Mouse (Mus musculus) cerebellum, postnatal 4 days (tissue): ENCODE measurements at regions not wholly inside any gene's neighbourhood (a gene's known extent, or its start where the extent isn't known, plus 50 kb on each side); places are given as distances from the start of the nearest gene placed in this dataset.
A peak's percentile ranks its signal among the peaks of the same experiment; 100 is the strongest.
"Not testable (repeated sequence)": the region's sequence is repeated elsewhere in the genome, so short reads cannot be mapped to it uniquely, and the experiment has no call there.

Experiments
- DNase-seq, 2 experiments: peaks; one replicate each; pipeline ENCODE4 v3.0.0; 2022; ENCODE audit warnings: low spot score in 2 of 2, mixed read lengths in 1 of 2

DNA sequence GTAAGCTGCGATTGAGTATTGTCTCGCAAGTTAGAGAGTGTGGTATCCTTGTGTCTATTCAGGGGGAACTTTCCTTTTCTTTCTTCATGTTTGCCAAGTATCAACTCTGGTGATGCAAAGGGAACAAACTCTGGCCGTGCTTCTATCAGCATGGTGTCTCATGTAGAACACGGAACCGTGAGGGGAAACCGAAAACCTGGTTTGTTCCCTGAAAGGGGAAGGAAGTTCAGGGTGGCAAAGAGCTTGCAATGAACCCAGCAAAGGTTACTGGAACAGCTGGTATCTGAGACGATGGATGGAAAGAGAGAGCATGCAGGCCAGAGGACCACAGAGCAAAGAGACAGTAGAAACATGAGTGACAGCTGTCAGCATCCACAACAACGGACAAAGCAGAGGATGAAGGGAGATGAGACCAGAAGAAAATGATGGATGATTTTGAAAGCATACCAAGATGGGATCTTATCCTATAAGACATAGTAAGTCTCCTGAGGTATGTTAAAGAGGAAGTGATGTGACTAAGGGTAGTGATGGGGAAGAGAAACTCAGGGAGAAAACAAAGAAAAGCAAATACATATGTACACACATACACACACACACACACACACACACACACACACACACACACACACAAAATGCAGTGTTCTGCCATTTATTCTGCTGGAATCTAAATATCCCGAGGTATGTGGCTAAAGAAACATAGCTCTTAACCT lies 199.8 kb upstream of the Peli2 start:
- DNase-seq, result no peak

- peak in 1 of 2 experiments; percentile 25 for DNase-seq
Measured at GRCm38 (mm10) chr14:47921811-47922277, 198.8 kb upstream of the Peli2 start.

GRCm38 (mm10) chr14:47926416-47926815 lies 194.2 kb upstream of the Peli2 start:
- no peak for DNase-seq

- no peak for DNase-seq
Measured at GRCm38 (mm10) chr14:47935401-47935800, 185.2 kb upstream of the Peli2 start.

DNA sequence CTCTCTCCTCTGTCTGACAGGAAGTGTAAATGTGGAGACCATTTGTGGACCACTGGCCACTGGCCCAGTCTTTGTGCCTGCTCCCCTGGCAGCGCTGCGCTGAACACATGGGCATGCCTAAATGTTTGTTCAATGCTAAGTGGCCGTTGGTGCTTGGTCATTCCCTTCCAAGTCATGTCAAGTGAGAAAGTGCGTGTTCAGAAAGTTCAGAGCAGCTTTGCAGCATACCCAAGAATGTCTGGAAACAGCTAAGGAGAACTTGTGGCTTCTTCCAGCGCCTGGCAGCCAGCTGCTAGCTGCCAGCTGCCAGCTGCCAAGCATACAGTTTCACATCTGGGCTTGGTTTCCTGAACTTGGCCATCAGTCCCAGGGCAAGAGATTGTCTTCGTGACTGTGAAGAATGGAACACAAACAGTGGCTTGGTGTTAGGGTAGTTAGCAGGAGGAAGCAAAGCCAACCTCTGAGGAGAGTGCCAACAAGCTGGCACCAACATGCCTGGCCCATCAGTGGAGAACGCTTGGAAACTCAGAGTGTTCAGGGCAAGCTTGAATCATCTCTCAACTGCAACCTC lies 183.5 kb upstream of the Peli2 start:
- DNase-seq, result peak in 1 of 2 experiments; percentile 42

- DNase-seq, result no peak
Measured at GRCm38 (mm10) chr14:47939781-47940590, 180.6 kb upstream of the Peli2 start.

DNA sequence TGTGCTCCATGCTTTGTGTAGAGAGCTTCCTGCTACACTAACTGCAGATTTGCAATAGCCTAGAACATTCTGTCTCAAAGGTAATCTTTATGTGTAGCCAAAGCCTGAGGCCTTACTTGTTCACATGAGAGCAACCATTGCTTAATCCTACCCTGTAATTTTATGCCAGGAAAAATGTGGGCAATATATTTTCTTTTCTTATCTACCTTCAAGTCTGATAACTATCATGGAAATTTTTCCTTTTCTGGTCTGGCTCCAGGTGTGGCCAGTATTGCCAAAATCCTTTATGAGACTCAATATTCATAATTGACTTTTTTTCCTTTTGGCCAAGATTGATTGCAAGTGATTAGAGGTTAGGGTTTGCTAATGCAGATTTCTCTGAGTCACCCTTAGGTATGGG lies 178.0 kb upstream of the Peli2 start:
- no peak for DNase-seq

DNA sequence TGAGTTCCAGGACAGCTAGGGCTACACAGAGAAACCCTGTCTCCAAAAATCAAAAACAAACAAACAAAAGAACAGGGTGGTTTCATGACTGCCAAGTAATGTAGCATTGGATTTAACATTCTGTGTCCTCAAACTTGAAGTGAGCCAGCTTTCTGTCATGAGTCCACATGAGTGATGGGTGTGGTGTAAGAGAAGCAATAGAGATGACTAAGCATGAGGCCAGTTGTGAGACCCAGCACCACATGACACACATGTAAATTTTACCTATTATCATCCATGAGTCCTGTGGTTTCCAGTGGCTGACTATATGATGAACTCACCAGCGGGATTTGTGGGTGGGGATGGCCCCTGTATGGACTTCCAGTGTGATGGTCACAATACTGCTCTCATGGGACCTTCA lies 176.0 kb upstream of the Peli2 start:
- no peak for DNase-seq

- no peak for DNase-seq
Measured at GRCm38 (mm10) chr14:47951041-47951440, 169.6 kb upstream of the Peli2 start.

- no peak for DNase-seq
Measured at GRCm38 (mm10) chr14:47958171-47958570, 162.5 kb upstream of the Peli2 start.

DNA sequence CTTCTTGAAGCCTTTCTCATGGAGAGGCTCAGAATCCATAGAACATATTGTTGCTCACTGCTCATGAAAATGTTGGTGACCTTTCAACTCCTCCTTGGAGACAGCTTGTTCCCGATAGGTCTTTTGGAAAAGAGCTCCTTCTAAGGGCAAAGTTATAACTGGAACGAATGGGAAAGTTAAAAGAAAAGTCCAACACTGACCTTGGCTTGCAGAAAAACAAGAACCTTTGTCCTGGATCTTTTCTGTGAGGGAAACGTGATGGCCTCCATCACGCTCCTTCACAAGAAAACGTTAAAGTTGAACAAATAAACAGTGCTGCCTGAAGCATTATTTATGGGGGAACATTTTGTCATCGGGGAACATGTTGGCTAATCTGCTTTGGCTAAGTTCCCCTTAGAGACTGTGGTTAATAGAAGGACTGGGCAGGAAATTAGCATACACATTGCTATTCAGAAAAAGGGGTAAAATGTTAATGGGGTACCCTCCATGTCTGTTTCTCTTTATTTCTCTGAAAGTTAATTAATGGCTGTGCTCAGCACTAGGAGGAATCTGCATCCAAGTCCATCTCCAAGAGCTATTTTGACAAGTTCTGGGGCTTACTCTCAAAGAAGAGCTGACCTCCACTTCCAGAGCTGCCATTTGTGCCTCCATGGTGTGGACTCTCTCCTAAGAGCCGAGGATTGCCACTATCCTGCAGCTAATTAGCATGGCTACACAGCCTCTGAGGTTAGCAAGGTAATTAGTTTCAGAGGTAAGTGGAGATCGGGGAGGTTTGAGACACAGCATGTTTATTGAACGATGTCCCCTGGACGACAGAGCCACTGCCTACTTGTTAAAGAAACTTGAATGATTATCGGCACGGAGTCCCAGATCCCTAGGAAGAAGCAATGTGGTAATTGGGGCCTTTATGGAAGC lies 161.0 kb upstream of the Peli2 start:
- no peak for DNase-seq

DNA sequence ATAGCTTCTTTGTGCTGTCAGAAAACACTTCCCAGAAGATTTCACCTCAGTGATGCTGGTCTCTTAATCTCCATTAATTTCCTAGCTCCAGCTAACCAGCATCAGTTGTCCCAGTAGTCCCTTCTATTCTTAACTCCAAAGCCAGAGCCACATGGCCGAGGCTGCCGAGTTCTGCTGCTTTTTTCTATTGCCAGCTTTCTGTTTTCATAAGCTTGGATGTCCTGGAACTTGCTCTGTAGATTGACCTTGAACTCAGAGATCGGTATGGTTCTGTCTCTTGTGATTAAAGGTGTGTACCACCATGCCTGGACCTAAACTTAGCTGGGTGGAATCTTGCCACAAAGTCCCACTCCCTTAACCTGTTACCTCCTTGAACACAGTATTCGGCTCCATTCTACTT lies 155.8 kb upstream of the Peli2 start:
- not testable (repeated sequence) for DNase-seq

DNA sequence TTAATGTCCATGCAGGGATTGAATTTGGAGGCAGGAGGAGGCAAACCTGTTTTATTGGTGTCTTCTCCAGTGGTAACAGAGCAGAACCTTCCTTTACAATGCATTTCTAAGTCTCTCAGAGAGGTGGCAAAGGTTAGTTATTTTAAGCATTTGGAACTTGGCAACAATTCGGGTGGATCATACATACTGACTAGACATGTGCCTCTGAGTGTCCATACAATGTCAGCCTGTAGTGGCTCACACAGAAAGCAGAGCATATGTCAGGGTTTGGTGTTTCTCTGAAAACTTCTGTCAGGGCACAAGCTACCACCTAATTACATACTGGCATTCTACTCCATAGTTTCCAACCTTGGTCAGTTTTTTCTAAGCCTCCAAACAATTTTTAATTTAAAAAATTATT lies 150.8 kb upstream of the Peli2 start:
- DNase-seq, result no peak

GRCm38 (mm10) chr14:47973161-47973560 lies 147.5 kb upstream of the Peli2 start:
- not testable (repeated sequence) for DNase-seq

GRCm38 (mm10) chr14:47982993-47983740 lies 137.5 kb upstream of the Peli2 start:
- DNase-seq, result no peak

DNA sequence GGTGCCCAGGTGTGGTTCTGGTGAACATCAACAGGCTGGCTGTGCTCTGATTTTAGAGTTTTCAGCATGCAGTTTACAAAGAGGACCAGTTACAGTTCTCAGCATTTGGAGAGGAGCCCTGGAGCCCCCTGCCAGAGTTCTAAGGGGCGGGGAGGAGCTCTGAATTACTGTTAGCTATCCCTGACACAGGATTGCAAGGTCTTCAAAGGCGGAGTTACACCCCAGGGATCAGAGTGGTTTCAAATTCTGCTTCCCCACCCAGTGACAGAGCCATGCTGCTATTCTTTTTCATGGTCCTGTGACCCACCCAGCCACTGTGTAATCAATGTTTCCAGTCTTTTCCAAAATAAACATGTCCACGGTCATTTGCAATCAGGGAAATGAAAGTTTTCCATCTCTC lies 134.1 kb upstream of the Peli2 start:
- no peak for DNase-seq

- DNase-seq, result no peak
Measured at GRCm38 (mm10) chr14:47986941-47987340, 133.7 kb upstream of the Peli2 start.

DNA sequence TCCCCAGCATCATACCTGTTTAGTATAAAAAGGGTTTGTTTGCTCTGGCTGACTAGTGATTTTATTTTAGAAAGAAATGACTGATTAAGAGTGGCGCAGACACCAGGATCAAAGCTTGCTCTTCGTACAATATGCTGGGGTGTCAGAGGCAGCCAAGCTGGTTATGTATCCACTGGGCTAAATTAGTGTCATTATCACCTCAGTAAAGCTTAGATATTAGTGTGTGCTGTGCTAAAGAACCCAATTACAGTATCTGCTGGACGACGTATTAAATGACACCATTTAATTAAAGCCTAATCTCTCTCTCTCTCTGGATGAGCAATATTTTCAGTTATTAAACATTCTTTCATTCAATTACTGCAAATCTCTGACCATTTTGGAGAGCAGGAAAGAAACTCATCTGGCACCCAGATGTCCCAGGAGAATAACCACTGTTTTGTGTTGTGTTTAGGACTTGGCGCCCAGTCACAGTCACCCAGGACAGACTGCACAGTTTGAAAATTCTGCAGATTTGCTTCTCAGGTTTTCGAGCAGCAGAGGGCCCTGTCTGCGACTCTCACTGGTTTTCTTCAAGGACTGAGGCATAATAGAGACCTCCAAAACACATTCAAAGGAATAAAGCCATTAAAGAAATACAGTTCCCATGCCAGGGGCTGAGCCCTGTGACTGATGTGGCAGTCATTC lies 133.1 kb upstream of the Peli2 start:
- DNase-seq, result peak in 1 of 2 experiments; percentile 14

DNA sequence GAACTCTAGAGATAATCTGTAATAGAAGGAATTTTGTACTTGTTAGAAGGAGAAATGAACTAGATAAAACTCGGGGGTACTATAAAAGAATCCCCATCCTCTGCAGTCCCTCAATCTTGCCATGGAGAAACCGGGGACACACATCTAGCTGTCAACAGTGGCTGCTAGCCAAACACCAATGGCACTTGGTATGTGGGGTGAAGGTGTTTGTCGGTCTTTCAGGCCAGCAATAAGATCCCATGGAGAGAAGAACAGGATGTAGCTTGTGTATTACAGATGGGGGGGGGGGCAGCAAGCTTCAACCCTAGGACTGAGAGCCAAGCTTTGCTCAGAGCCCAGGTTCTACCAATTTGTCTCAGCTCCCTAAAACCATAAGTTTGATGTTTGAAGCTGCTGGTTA lies 132.5 kb upstream of the Peli2 start:
- DNase-seq, result no peak

GRCm38 (mm10) chr14:47989315-47989714 lies 131.3 kb upstream of the Peli2 start:
- peak in 1 of 2 experiments; percentile 72 for DNase-seq
